Mouse (Mus musculus): ENCODE data around the gene Osgep. TPM values are rescaled to one million over a fixed set of nuclear protein-coding genes. Genes with fewer than 3 reads are reported as not detected.
"Not testable (repeated sequence)": the region's sequence is repeated elsewhere in the genome, so short reads cannot be mapped to it uniquely, and the experiment has no call there.

Gene Osgep
- polyA plus RNA-seq, 1 experiment from 2014 or later: 190 TPM

GRCm38 (mm10) chr14:50927366-50927765 lies 2.7 kb upstream of the Osgep start:
- no peak for DNase-seq (ENCODE audit: extremely low spot score, low spot score)
- Histone ChIP-seq H3K9me3 (no peaks in the 10 kb centered on the region), H3K4me3 (no peak overlapping the region), H3K36me3 (replicated peaks) (peaks cover 40% of the 10 kb centered on the region), H3K27me3 (ENCODE audit: poor library complexity, severe bottlenecking) (no peaks in the 10 kb centered on the region), H3K4me1 (peaks cover 49% of the 10 kb centered on the region), H3K27ac (no peak overlapping the region)
- WGBS: 82% methylated on average over 3 of the region's 3 CpGs

- 2% methylated on average over 38 of the region's 38 CpGs for WGBS
- Histone ChIP-seq H3K4me3 (peak overlapping the region; percentile 86), H3K9me3 (no peaks in the 10 kb centered on the region), H3K27me3 (ENCODE audit: poor library complexity, severe bottlenecking) (no peaks in the 10 kb centered on the region), H3K4me1 (peaks cover 37% of the 10 kb centered on the region), H3K36me3 (replicated peaks) (peaks cover 45% of the 10 kb centered on the region), H3K27ac (peak overlapping the region; percentile 95)
- peak; percentile 28 for DNase-seq (ENCODE audit: extremely low spot score, low spot score)
Measured at GRCm38 (mm10) chr14:50925111-50925920, 623 bp upstream of the Osgep start.

GRCm38 (mm10) chr14:50923437-50923836 lies 1.3 kb downstream of the Osgep start:
- Histone ChIP-seq H3K4me3 (peak overlapping the region; percentile 86), H3K36me3 (replicated peaks) (peaks cover 52% of the 10 kb centered on the region), H3K4me1 (peaks cover 25% of the 10 kb centered on the region)
- not testable (repeated sequence) for H3K9me3 ChIP-seq; H3K27ac ChIP-seq; H3K27me3 ChIP-seq (ENCODE audit: poor library complexity, severe bottlenecking); DNase-seq (ENCODE audit: extremely low spot score, low spot score)
- 75% methylated on average over 1 of the region's 1 CpGs for WGBS

- Histone ChIP-seq H3K36me3 (replicated peaks) (peaks cover 57% of the 10 kb centered on the region), H3K27ac (no peak overlapping the region), H3K27me3 (ENCODE audit: poor library complexity, severe bottlenecking) (no peaks in the 10 kb centered on the region), H3K4me3 (no peak overlapping the region), H3K9me3 (no peaks in the 10 kb centered on the region), H3K4me1 (peaks cover 3% of the 10 kb centered on the region; the same call in 1 of the 2 replicates)
- WGBS: 46% methylated on average over 3 of the region's 3 CpGs
- DNase-seq (ENCODE audit: extremely low spot score, low spot score): no peak
Measured at GRCm38 (mm10) chr14:50911356-50911755, 13.3 kb downstream of the Osgep start.

- H3K27me3 ChIP-seq (ENCODE audit: poor library complexity, severe bottlenecking): no peaks in the 10 kb centered on the region
- no peak overlapping the region for H3K4me3 ChIP-seq
- H3K36me3 ChIP-seq (replicated peaks): peaks cover 27% of the 10 kb centered on the region
- H3K27ac ChIP-seq: no peak overlapping the region
- no peak for DNase-seq (ENCODE audit: extremely low spot score, low spot score)
- 76% methylated on average over 4 of the region's 4 CpGs for WGBS
- H3K4me1 ChIP-seq: peaks cover 12% of the 10 kb centered on the region
- no peaks in the 10 kb centered on the region for H3K9me3 ChIP-seq
Measured at GRCm38 (mm10) chr14:50908126-50908525, 16.6 kb downstream of the Osgep start.

GRCm38 (mm10) chr14:50905327-50905726 lies 19.4 kb downstream of the Osgep start:
- not testable (repeated sequence) for H3K27ac ChIP-seq; H3K27me3 ChIP-seq (ENCODE audit: poor library complexity, severe bottlenecking); H3K36me3 ChIP-seq (replicated peaks); H3K9me3 ChIP-seq; H3K4me1 ChIP-seq; DNase-seq (ENCODE audit: extremely low spot score, low spot score); H3K4me3 ChIP-seq

- Histone ChIP-seq H3K27me3 (ENCODE audit: poor library complexity, severe bottlenecking) (no peaks in the 10 kb centered on the region), H3K36me3 (replicated peaks) (no peaks in the 10 kb centered on the region), H3K9me3 (no peaks in the 10 kb centered on the region), H3K27ac (no peak overlapping the region), H3K4me3 (no peak overlapping the region), H3K4me1 (peaks cover 9% of the 10 kb centered on the region)
- DNase-seq (ENCODE audit: extremely low spot score, low spot score): no peak
- WGBS: 83% methylated on average over 4 of the region's 4 CpGs
Measured at GRCm38 (mm10) chr14:50904828-50905129, 19.9 kb downstream of the Osgep start.

GRCm38 (mm10) chr14:50903973-50904827 lies 20.5 kb downstream of the Osgep start:
- H3K4me1 ChIP-seq: peaks cover 9% of the 10 kb centered on the region
- no peaks in the 10 kb centered on the region for H3K9me3 ChIP-seq
- H3K4me3 ChIP-seq: peak overlapping the region; percentile 60
- H3K36me3 ChIP-seq (replicated peaks): no peaks in the 10 kb centered on the region
- H3K27ac ChIP-seq: peak overlapping the region; percentile 78
- WGBS: 4% methylated on average over 26 of the region's 26 CpGs
- DNase-seq (ENCODE audit: extremely low spot score, low spot score): peak; percentile 69
- no peaks in the 10 kb centered on the region for H3K27me3 ChIP-seq (ENCODE audit: poor library complexity, severe bottlenecking)

- 87% methylated on average over 2 of the region's 2 CpGs for WGBS
- not testable (repeated sequence) for DNase-seq (ENCODE audit: extremely low spot score, low spot score); H3K36me3 ChIP-seq (replicated peaks); H3K9me3 ChIP-seq; H3K27ac ChIP-seq; H3K4me3 ChIP-seq
- Histone ChIP-seq H3K27me3 (ENCODE audit: poor library complexity, severe bottlenecking) (peaks cover 33% of the 10 kb centered on the region), H3K4me1 (peaks cover 18% of the 10 kb centered on the region)
Measured at GRCm38 (mm10) chr14:50897992-50898391, 26.7 kb downstream of the Osgep start.

- 41% methylated on average over 7 of the region's 7 CpGs for WGBS
- Histone ChIP-seq H3K36me3 (replicated peaks) (no peaks in the 10 kb centered on the region), H3K9me3 (no peaks in the 10 kb centered on the region), H3K4me1 (peaks cover 18% of the 10 kb centered on the region), H3K4me3 (peak within 1 kb of the TSS; percentile 58), H3K27me3 (ENCODE audit: poor library complexity, severe bottlenecking) (peaks cover 33% of the 10 kb centered on the region), H3K27ac (0 out of 2 replicates have a peak within 1 kb of the TSS, but pooled peaks have one; percentile 6)
- no peak for DNase-seq (ENCODE audit: extremely low spot score, low spot score)
Measured at GRCm38 (mm10) chr14:50897374-50897765, 27.3 kb downstream of the Osgep start, which contains the start of gene Klhl33. Klhl33 (minus strand) TSS chr14:50897507.

- Histone ChIP-seq H3K4me3 (peak overlapping the region; percentile 58), H3K36me3 (replicated peaks) (no peaks in the 10 kb centered on the region), H3K9me3 (no peaks in the 10 kb centered on the region), H3K27ac (0 out of 2 replicates have a peak overlapping the region, but pooled peaks have one; percentile 6), H3K4me1 (peaks cover 18% of the 10 kb centered on the region), H3K27me3 (ENCODE audit: poor library complexity, severe bottlenecking) (peaks cover 33% of the 10 kb centered on the region)
- DNase-seq (ENCODE audit: extremely low spot score, low spot score): no peak
- WGBS: 17% methylated on average over 23 of the region's 23 CpGs
Measured at GRCm38 (mm10) chr14:50896747-50897373, 27.8 kb downstream of the Osgep start.

- Histone ChIP-seq H3K27ac (0 out of 2 replicates have a peak overlapping the region, but pooled peaks have one; percentile 6), H3K27me3 (ENCODE audit: poor library complexity, severe bottlenecking) (peaks cover 33% of the 10 kb centered on the region), H3K4me3 (peak overlapping the region; percentile 58), H3K4me1 (peaks cover 18% of the 10 kb centered on the region), H3K9me3 (no peaks in the 10 kb centered on the region), H3K36me3 (replicated peaks) (no peaks in the 10 kb centered on the region)
- DNase-seq (ENCODE audit: extremely low spot score, low spot score): no peak
- 17% methylated on average over 19 of the region's 19 CpGs for WGBS
Measured at GRCm38 (mm10) chr14:50895985-50896746, 28.5 kb downstream of the Osgep start.

Measured in forebrain, embryonic 10.5 days (tissue).